7 mouse cellular contexts compared by ENCODE assay signal in genomic region chr1:38987080-38987864, GRCm38 (mm10). TPM values are rescaled to one million over a fixed set of nuclear protein-coding genes. Genes with fewer than 3 reads are reported as not detected.
DNase-seq lines count a peak whose midpoint lies in the region; ATAC-seq lines count a peak whose summit lies in the region.

No protein-coding gene starts in this region.

- no peaks in the 10 kb centered on the region for H3K27me3 ChIP-seq in embryonic facial prominence, embryonic 11.5 days (ENCODE audit: control insufficient read depth, insufficient read depth, low read length)
- H3K27me3 ChIP-seq in limb, embryonic 10.5 days (ENCODE audit: low read depth, poor library complexity, severe bottlenecking), result no peaks in the 10 kb centered on the region
- no peaks in the 10 kb centered on the region for H3K27me3 ChIP-seq in midbrain, embryonic 13.5 days

- DNase-seq in adrenal gland, postnatal 14 days, result peak; percentile 98
- DNase-seq in embryonic facial prominence, embryonic 11.5 days (ENCODE audit: low spot score), result peak; percentile 97
- peak; percentile 99 for DNase-seq in kidney, adult 11 months
- peak; percentile 97 for DNase-seq in limb, embryonic 10.5 days (ENCODE audit: low spot score)
- DNase-seq in spleen, adult 12 weeks (ENCODE audit: low spot score), result peak; percentile 91

- 5% methylated on average over 38 of the region's 38 CpGs for WGBS in embryonic facial prominence, embryonic 11.5 days
- WGBS in limb, embryonic 10.5 days, result 6% methylated on average over 38 of the region's 38 CpGs
- 6% methylated on average over 38 of the region's 38 CpGs for WGBS in midbrain, embryonic 13.5 days

- H3K9me3 ChIP-seq in embryonic facial prominence, embryonic 11.5 days (replicated peaks; ENCODE audit: control insufficient read depth, low read length), result no peaks in the 10 kb centered on the region
- no peaks in the 10 kb centered on the region for H3K9me3 ChIP-seq in limb, embryonic 10.5 days (replicated peaks)
- no peaks in the 10 kb centered on the region for H3K9me3 ChIP-seq in midbrain, embryonic 13.5 days

- no peaks in the 10 kb centered on the region for H3K36me3 ChIP-seq in embryonic facial prominence, embryonic 11.5 days (replicated peaks; ENCODE audit: control insufficient read depth, insufficient read depth, low read depth, low read length)
- peaks cover 14% of the 10 kb centered on the region for H3K36me3 ChIP-seq in limb, embryonic 10.5 days
- H3K36me3 ChIP-seq in midbrain, embryonic 13.5 days, result peaks cover 14% of the 10 kb centered on the region

- H3K4me3 ChIP-seq in embryonic facial prominence, embryonic 11.5 days (ENCODE audit: low read depth, low read length), result peak overlapping the region; percentile 70
- peak overlapping the region; percentile 82 for H3K4me3 ChIP-seq in limb, embryonic 10.5 days
- peak overlapping the region; percentile 56 for H3K4me3 ChIP-seq in midbrain, embryonic 13.5 days (replicated peaks)

- H3K9ac ChIP-seq in embryonic facial prominence, embryonic 11.5 days (replicated peaks; ENCODE audit: low read length), result peak overlapping the region; percentile 73
- H3K9ac ChIP-seq in midbrain, embryonic 13.5 days (replicated peaks), result peak overlapping the region; percentile 74

- ATAC-seq in embryonic facial prominence, embryonic 11.5 days (replicated peaks; ENCODE audit: insufficient number of reproducible peaks, low FRiP score, low TSS enrichment, low read depth), result peak; percentile 99
- peak; percentile 99 for ATAC-seq in granulocyte monocyte progenitor cell, adult 5-6 weeks (replicated peaks; ENCODE audit: poor library complexity, severe bottlenecking)
- peak; percentile 99 for ATAC-seq in midbrain, embryonic 13.5 days

- H3K27ac ChIP-seq in embryonic facial prominence, embryonic 11.5 days (replicated peaks; ENCODE audit: low read depth, low read length), result 0 out of 2 replicates have a peak overlapping the region, but pooled peaks have one; percentile 44
- H3K27ac ChIP-seq in limb, embryonic 10.5 days, result peak overlapping the region; percentile 92
- H3K27ac ChIP-seq in midbrain, embryonic 13.5 days, result peak overlapping the region; percentile 81

- H3K4me1 ChIP-seq in embryonic facial prominence, embryonic 11.5 days (ENCODE audit: control insufficient read depth, insufficient read depth, low read length), result 0 out of 2 replicates have a peak, but pooled peaks cover 4% of the 10 kb centered on the region
- H3K4me1 ChIP-seq in limb, embryonic 10.5 days, result peaks cover 15% of the 10 kb centered on the region
- H3K4me1 ChIP-seq in midbrain, embryonic 13.5 days (replicated peaks), result peaks cover 21% of the 10 kb centered on the region

- H3K4me2 ChIP-seq in embryonic facial prominence, embryonic 11.5 days (ENCODE audit: low read depth, low read length), result peak overlapping the region; percentile 66
- H3K4me2 ChIP-seq in midbrain, embryonic 13.5 days (replicated peaks), result peak overlapping the region; percentile 88

RNA-seq across cellular contexts. Expression of gene Pdcl3, which starts 1.9 kb away (rescaled TPM):
- 93.9 and 99.6 TPM in 2 replicates for total RNA-seq in adrenal gland, postnatal 14 days (2021)
- polyA plus RNA-seq in embryonic facial prominence, embryonic 11.5 days (2014; fragmentation: Nextera tagmentation; extraction: Ambion mirVana), result 152 and 168 TPM in 2 replicates
- 71.6 and 80.5 TPM in 2 replicates for total RNA-seq in granulocyte monocyte progenitor cell, adult 5-6 weeks (2014; fragmentation: Nextera tagmentation)
- 44.2 and 73.6 TPM in 2 replicates for total RNA-seq in granulocyte monocyte progenitor cell, adult 5-6 weeks (2017)
- 148 and 150 TPM in 2 replicates for polyA plus RNA-seq in limb, embryonic 10.5 days (2016; fragmentation: Nextera tagmentation; extraction: Ambion mirVana)
- 158 and 171 TPM in 2 replicates for polyA plus RNA-seq in midbrain, embryonic 13.5 days (2015; fragmentation: Nextera tagmentation; extraction: Ambion mirVana)

RNA-seq across cellular contexts. Expression of gene Nms, which starts 48.3 kb away (rescaled TPM):
- not detected in 2 replicates for total RNA-seq in adrenal gland, postnatal 14 days (2021)
- not detected in 2 replicates for polyA plus RNA-seq in embryonic facial prominence, embryonic 11.5 days (2014; fragmentation: Nextera tagmentation; extraction: Ambion mirVana)
- total RNA-seq in granulocyte monocyte progenitor cell, adult 5-6 weeks (2014; fragmentation: Nextera tagmentation), result not detected in 2 replicates
- not detected in 2 replicates for total RNA-seq in granulocyte monocyte progenitor cell, adult 5-6 weeks (2017)
- polyA plus RNA-seq in limb, embryonic 10.5 days (2016; fragmentation: Nextera tagmentation; extraction: Ambion mirVana), result not detected in 2 replicates
- 0.43 TPM in 1 of 2 replicates, not detected in the other for polyA plus RNA-seq in midbrain, embryonic 13.5 days (2015; fragmentation: Nextera tagmentation; extraction: Ambion mirVana)

Comparison
In these comparisons a context has a peak if more than half of its experiments do, and no peak if none do; other contexts are left out.
1. Peak in every context shown above with its lines: DNase-seq, ATAC-seq, H3K4me3 ChIP-seq and H3K27ac ChIP-seq.